Mouse (Mus musculus) forebrain, embryonic 16.5 days (tissue): ENCODE results near the gene Rnf4. TPM values are rescaled to one million over a fixed set of nuclear protein-coding genes. Genes with fewer than 3 reads are reported as not detected.

Experiments used
- ATAC-seq: fragments of 200-750 bp; cut with Nextera tagmentation; 2 replicates; pipeline ENCODE4 v1.8.0; 2017; ENCODE audit warnings: mild to moderate bottlenecking, moderate library complexity
- H3K27ac ChIP-seq: fragments of 300-500 bp; sonication (generic); 2 replicates; pipeline ENCODE4 v1.5.1; 2014; ENCODE audit warnings: low read length, control low read depth
- H3K27me3 ChIP-seq: fragments of 300-500 bp; sonication (generic); replicated peaks from 2 replicates; pipeline ENCODE4 v1.6.1; 2014; ENCODE audit warnings: low read length; ENCODE audit not compliant: control insufficient read depth, insufficient read depth
- H3K36me3 ChIP-seq: fragments of 300-500 bp; sonication (generic); 2 replicates; pipeline ENCODE4 v1.6.1; 2014; ENCODE audit not compliant: control insufficient read depth, insufficient read depth
- H3K4me1 ChIP-seq: fragments of 300-500 bp; sonication (generic); replicated peaks from 2 replicates; pipeline ENCODE4 v1.6.1; 2014; ENCODE audit warnings: low read length; ENCODE audit not compliant: control insufficient read depth, insufficient read depth
- H3K4me2 ChIP-seq: fragments of 300-500 bp; sonication (generic); 2 replicates; pipeline ENCODE4 v1.6.1; 2014; ENCODE audit warnings: mild to moderate bottlenecking, low read length, control low read depth
- H3K4me3 ChIP-seq: fragments of 300-500 bp; sonication (generic); replicated peaks from 2 replicates; pipeline ENCODE4 v1.5.1; 2014; ENCODE audit warnings: mild to moderate bottlenecking, low read length, control low read depth
- H3K9ac ChIP-seq: fragments of 300-500 bp; sonication (generic); replicated peaks from 2 replicates; pipeline ENCODE4 v1.6.1; 2014; ENCODE audit warnings: low read depth, low read length, control low read depth
- H3K9me3 ChIP-seq: fragments of 300-500 bp; sonication (generic); 2 replicates; pipeline ENCODE4 v1.6.1; 2016; ENCODE audit warnings: low read length; ENCODE audit not compliant: control insufficient read depth
- WGBS: fragments of 180-500 bp; shearing (Covaris S2); extraction: QIAGEN DNeasy Blood & Tissue Kit; methylation state at CpG from one replicate; pipeline ENCODE4 v1.1.7; 2014; 5-methylcytosine and 5-hydroxymethylcytosine counted together
- polyA plus RNA-seq: library from polyadenylated mRNA; unstranded; fragments of >200 nt; fragmentation: Nextera tagmentation; extraction: Ambion mirVana; gene quantifications from 2 replicates; pipeline ENCODE4 v1.2.1, GENCODE M21; 2015

Rnf4 gene
- polyA plus RNA-seq, 1 experiment from 2014 or later, result 150 TPM

DNA sequence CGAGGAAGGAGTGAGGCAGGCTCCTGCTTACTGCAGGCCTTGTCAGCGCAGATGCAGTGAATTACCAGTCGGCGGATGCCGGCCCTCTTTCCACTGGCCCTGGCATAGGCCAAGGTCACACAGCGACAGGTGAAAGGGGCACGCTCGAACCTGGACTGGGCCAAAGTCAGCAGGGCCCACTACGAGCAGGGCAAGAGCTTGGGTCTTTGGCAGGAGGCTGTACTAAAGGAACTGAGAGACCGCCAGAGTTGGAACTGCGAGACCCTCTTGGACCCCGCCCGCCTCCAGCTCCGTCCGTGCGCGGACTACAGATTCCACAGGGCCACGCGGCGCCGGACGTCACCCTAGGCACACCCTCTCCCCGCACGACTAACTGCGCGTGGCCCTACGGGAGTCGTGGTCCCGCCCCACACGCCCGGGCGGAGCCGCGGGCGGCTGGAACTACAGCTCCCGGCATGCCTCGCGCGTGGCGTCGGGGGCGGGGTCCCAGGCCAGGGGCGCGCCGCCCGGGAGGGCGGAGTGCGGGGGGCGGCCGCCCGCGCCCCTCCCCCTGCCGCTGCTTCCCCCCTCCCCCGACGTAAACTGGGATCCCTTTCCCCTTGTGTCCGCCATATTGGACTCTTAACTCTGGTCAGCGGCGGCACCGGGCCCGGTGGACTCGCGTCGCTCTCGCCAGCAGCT lies 33.4 kb downstream of the Rnf4 start, which contains the start of gene Fam193a:
Fam193a (plus strand) TSS at position 593 of the 681 bp plus-strand sequence.
- Histone ChIP-seq H3K4me2 (peak within 1 kb of the TSS; percentile 77), H3K36me3 (0 out of 2 replicates have a peak, but pooled peaks cover 2% of the 10 kb centered on the region), H3K4me1 (peaks cover 19% of the 10 kb centered on the region), H3K27me3 (no peaks in the 10 kb centered on the region), H3K27ac (peak within 1 kb of the TSS; percentile 86), H3K9me3 (no peaks in the 10 kb centered on the region), H3K4me3 (peak within 1 kb of the TSS; percentile 87), H3K9ac (peak within 1 kb of the TSS; percentile 86)
- ATAC-seq, result peak; percentile 100
- WGBS, result under 1% methylated on average over 52 of the region's 64 CpGs

DNA sequence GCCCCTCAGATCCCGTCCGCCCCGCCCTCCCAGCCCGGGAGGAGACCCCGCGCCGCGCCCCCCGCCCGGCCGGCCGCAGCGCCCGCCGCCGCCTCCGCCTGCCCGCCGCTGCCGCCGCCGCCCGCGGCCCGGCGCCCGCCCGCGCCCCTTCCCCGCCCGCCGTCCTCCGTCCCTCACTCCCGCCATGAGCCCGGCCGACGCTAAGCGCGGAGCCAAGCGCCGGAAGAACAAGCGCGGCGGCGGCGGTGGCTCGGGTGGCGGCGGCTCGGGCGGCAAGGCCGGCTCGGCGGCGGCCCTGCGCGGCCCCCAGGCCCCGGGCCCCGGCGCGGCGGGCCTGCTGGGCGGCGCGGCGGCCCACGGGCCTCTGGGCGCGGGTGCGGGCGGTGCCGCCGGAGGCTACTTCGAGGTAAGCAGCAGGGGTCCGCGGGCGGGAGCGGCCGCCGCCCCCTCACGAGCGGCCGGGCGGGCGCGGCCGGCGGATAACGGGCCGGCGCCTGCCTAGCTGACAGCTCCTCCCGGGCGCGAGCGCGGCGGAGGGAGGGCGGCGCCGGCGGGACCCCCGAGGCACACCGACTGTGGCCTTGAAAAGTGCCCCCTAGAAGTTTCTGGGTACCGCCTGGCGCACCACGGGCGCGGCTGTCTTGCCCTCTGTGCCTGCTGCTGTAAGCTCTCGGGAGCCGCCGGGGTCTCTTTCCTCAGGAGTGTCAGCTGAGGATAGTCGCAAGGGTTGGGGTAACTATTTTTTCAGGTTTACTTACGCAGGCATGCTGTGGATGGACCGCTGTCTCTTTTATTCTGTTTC lies 34.1 kb downstream of the Rnf4 start:
- Histone ChIP-seq H3K9ac (peak overlapping the region; percentile 86), H3K27me3 (no peaks in the 10 kb centered on the region), H3K36me3 (no peaks in the 10 kb centered on the region), H3K4me3 (peak overlapping the region; percentile 87), H3K27ac (peak overlapping the region; percentile 80), H3K4me1 (peaks cover 19% of the 10 kb centered on the region), H3K4me2 (peak overlapping the region; percentile 77), H3K9me3 (no peaks in the 10 kb centered on the region)
- ATAC-seq, result no peak
- WGBS, result 0% methylated on average over 53 of the region's 114 CpGs

DNA sequence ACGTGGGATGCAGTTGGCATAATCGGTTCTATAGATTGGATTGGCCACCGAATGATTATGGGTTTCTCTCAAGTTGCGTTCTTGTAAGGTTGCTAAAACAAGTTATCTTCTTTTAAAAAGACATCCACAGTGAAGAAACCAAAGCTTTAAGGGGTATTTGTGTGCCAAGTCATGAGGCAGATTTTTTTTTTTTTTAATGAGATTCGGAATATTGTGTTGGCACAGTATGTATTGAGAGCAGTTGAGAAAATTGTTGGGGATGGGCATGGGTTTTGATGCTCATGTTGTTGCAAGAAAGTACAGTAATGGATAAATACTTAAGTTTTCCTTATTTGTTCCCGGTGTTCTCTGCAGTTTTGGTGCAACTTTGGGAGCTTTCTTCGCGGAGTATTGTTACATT lies 34.8 kb downstream of the Rnf4 start:
- H3K27ac ChIP-seq, result peak overlapping the region; percentile 80
- H3K4me1 ChIP-seq, result peaks cover 19% of the 10 kb centered on the region
- H3K4me3 ChIP-seq, result peak overlapping the region; percentile 87
- 26% methylated on average over 8 of the region's 8 CpGs for WGBS
- peak overlapping the region; percentile 86 for H3K9ac ChIP-seq
- no peaks in the 10 kb centered on the region for H3K36me3 ChIP-seq
- no peak for ATAC-seq
- H3K4me2 ChIP-seq, result peak overlapping the region; percentile 77
- H3K9me3 ChIP-seq, result no peaks in the 10 kb centered on the region
- H3K27me3 ChIP-seq, result no peaks in the 10 kb centered on the region

DNA sequence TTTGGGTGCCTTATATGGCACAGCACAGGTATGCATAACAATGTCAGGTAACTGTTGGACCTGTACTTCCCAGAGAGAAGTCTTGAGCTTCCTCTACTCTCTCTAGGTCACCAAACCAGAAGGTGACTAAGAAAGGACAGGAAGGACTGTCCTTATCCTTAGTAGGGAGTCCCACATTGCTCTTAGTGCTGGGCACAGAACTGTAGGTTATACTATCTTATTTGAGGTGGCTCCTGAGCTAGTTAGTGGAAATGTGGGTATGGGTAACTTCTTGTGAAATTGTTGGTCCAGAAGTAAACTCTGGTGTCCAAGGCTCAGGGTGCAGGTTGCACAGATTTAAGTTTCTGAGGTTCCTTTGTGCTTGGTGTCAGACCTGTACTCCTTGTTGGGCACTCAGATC lies 36.1 kb downstream of the Rnf4 start:
- Histone ChIP-seq H3K4me3 (no peak overlapping the region), H3K27ac (no peak overlapping the region), H3K27me3 (no peaks in the 10 kb centered on the region), H3K36me3 (no peaks in the 10 kb centered on the region), H3K9me3 (no peaks in the 10 kb centered on the region), H3K9ac (no peak overlapping the region), H3K4me1 (peaks cover 19% of the 10 kb centered on the region), H3K4me2 (peak overlapping the region; percentile 3; the same call in 1 of the 2 replicates)
- ATAC-seq, result no peak

DNA sequence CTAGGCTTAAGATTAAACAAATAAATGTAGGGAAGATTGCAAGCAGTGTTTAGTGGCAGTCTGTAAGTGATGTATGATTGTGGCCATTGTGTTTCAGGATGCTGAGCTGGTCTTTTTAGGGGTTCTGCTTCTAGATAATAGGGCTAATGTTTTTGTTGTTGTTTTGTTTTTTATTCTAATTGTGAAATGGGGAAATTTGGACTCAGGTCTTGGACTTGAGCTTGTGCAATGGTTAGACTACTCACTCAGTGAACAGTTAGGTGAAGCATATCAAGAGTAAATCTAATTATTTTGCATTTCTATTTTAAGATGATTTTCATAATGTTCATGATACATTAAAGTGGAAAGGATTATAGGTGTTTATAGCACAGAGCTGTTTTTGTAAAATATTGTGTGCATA lies 36.5 kb downstream of the Rnf4 start:
- Histone ChIP-seq H3K27me3 (no peaks in the 10 kb centered on the region), H3K9ac (no peak overlapping the region), H3K27ac (no peak overlapping the region), H3K4me1 (peaks cover 19% of the 10 kb centered on the region), H3K4me2 (0 out of 2 replicates have a peak overlapping the region, but pooled peaks have one; percentile 3), H3K36me3 (no peaks in the 10 kb centered on the region), H3K4me3 (no peak overlapping the region), H3K9me3 (no peaks in the 10 kb centered on the region)
- no peak for ATAC-seq

DNA sequence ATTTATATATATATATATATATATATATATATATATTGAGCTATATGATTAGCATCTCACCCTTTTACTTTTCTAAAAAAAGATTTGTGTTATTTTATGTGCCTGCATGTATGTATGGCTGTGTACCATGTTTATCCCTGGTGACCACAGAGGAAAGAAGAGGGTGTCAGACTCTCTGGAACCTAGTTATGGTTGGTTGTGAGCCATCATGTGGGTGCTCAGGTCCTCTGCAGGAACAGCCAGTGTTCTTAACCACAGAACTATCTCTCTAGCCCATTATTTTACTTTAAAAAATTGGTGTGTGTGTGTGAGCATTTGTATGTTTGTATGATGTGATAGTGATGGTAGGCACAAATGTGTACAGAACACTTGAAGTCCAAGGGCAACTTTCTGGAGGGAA lies 42.7 kb downstream of the Rnf4 start:
- H3K4me3 ChIP-seq, result no peak overlapping the region
- no peak overlapping the region for H3K4me2 ChIP-seq
- H3K27ac ChIP-seq, result no peak overlapping the region
- H3K4me1 ChIP-seq, result no peaks in the 10 kb centered on the region; the same call in 1 of the 2 replicates
- no peaks in the 10 kb centered on the region for H3K9me3 ChIP-seq
- no peak overlapping the region for H3K9ac ChIP-seq
- no peaks in the 10 kb centered on the region for H3K36me3 ChIP-seq
- no peak for ATAC-seq
- H3K27me3 ChIP-seq, result no peaks in the 10 kb centered on the region

DNA sequence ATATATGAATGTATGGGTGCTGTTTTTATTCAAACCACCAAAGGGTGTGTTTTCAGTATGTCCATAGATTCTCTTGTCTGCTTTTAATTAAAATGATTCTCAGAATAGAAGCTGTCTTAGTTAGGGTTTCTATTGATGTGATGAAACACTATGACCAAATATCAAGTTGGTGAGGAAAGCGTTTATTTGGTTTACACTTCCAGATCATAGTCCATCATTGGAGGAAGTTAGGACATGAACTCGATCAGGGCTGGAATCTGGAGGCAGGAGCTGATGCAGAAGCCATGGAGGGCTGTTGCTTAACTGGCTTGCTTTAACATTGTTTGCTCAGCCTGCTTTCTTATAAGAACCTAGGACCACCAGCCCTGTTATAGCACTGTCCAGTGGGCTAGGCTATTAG lies 45.6 kb downstream of the Rnf4 start:
- no peak overlapping the region for H3K27ac ChIP-seq
- no peaks in the 10 kb centered on the region; the same call in 1 of the 2 replicates for H3K4me1 ChIP-seq
- H3K4me3 ChIP-seq, result no peak overlapping the region
- H3K27me3 ChIP-seq, result no peaks in the 10 kb centered on the region
- H3K4me2 ChIP-seq, result no peak overlapping the region
- WGBS, result 96% methylated on average over 2 of the region's 2 CpGs
- ATAC-seq, result no peak
- H3K36me3 ChIP-seq, result no peaks in the 10 kb centered on the region
- H3K9me3 ChIP-seq, result no peaks in the 10 kb centered on the region
- no peak overlapping the region for H3K9ac ChIP-seq

DNA sequence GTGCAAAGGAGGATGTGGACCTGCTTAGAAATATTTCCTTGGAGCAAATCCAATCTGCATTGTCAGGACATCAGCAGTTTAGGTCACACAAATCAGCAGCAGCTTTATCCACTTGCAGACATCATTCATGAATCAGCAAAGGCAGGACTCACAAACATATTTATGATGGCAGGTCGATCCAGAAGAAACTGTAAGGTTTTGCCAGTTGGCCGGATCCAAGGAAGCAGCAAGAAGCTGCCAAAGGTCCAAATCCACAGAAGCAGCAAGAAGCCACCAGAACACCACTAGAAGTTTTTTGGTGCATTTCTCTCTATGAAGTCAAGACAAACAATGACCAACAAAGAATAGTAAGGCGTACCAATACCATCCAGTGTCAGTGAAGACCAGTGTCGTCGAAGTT lies 49.5 kb downstream of the Rnf4 start:
- Histone ChIP-seq H3K27ac (no peak overlapping the region), H3K36me3 (no peaks in the 10 kb centered on the region), H3K9ac (no peak overlapping the region), H3K4me2 (no peak overlapping the region), H3K4me1 (no peaks in the 10 kb centered on the region; the same call in 1 of the 2 replicates), H3K27me3 (no peaks in the 10 kb centered on the region), H3K9me3 (no peaks in the 10 kb centered on the region), H3K4me3 (no peak overlapping the region)
- WGBS, result 94% methylated on average over 5 of the region's 5 CpGs
- ATAC-seq, result no peak

DNA sequence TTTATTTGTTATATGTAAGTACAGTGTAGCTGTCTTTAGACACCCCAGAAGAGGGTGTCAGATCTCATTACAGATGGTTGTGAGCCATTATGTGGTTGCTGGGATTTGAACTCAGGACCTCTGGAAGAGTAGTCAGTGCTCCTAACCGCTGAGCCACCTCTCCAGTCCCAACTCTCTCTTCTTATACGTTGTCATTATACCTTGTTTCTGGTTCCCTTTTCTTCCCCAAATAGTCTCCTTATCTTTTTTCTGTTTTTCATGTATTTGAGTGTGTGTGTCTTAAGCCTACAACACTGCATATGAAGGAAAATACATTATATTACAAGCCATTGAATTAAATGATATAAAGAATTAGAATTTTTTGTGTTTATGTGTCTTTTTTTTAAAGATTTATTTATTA lies 50.7 kb downstream of the Rnf4 start:
- Histone ChIP-seq H3K9me3 (no peaks in the 10 kb centered on the region), H3K27me3 (no peaks in the 10 kb centered on the region), H3K4me2 (no peak overlapping the region), H3K27ac (no peak overlapping the region), H3K4me3 (no peak overlapping the region), H3K4me1 (no peaks in the 10 kb centered on the region; the same call in 1 of the 2 replicates), H3K36me3 (no peaks in the 10 kb centered on the region), H3K9ac (no peak overlapping the region)
- ATAC-seq, result no peak
- 100% methylated on average over 2 of the region's 2 CpGs for WGBS
